Mouse (Mus musculus): ENCODE results near the gene Med24.
A peak's percentile ranks its signal among the peaks of the same experiment; 100 is the strongest.

Gene Med24

DNA sequence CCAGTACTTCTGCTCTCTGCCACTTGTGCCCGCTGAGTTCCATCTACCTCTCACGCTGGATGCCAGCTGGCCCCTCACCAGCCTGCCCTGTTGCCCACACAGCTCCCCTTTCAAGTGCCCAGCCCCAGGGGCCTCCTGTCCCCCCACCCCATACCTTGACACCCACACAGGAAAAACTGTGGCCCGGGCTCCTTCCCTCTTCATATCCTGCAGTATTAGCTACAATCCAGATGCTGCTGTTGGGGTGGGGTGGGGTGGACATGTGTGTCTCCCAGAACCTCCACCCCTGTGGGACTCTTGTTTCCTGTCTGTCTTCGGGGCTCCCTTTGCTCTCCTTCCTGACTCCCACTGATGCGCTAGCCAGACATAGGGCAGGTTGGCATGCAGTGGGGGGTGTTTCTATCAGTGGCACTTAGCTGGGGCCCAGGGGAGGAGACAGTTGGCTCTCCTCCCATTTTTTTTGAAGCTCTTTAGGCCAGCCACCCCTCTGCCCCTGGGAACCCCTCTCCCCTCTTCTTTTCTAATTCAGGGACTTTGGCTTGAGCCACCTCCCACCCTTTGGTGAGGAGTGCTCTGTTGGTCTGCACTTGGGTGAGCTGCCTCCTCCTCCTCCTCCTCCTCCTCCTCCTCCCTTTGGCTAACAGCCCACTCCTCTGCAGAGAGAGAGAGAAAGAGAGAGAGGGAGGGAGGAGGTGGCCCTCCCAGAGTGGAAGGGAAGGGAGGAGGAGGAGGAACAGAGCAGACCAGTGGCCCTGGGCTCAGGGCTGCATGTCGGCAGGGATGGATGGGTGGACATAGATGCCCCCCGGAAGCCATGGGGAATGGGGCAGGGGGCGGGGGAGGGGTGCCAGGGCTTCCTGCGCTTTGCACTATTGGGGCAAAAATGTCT is 36.4 kb upstream of the Med24 start:
- no peak for DNase-seq (ENCODE audit: extremely low spot score, low read depth, low spot score)

DNA sequence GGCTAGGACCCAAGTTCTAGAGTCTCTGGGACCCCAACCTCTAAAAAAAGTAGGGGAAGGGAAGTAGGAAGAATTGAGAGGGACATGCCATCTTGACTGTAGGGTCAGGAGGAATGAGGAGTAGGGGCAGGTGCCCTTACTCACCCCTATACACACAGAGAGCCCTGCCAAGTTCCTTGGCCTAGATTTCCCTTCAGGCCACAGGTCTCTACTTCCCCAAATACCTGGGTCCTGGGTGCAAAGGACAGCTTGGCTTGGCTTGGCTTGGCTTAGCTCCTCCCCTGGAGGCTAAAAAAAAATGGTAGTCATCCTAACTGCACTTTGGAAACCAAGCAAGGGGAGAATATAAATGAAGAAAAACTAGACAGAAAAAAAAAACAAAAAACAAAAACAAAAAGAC is 35.5 kb upstream of the Med24 start:
- no peak for DNase-seq (ENCODE audit: extremely low spot score, low read depth, low spot score)

DNA sequence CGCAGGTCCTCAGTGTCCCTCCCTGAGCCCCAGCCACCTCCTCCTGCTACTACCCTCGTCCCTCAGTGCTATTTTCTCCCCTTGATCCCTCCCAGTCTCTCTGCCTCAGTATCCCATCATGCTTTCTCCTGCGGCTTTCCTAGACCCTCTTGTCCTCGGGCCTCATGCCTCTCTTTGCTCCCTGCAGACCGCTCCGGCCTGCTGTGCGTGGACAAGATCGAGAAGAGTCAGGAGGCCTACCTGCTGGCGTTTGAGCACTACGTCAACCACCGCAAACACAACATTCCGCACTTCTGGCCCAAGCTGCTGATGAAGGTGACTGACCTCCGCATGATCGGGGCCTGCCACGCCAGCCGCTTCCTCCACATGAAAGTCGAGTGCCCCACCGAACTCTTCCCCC is 34.9 kb upstream of the Med24 start:
- DNase-seq (ENCODE audit: extremely low spot score, low read depth, low spot score), result no peak

DNA sequence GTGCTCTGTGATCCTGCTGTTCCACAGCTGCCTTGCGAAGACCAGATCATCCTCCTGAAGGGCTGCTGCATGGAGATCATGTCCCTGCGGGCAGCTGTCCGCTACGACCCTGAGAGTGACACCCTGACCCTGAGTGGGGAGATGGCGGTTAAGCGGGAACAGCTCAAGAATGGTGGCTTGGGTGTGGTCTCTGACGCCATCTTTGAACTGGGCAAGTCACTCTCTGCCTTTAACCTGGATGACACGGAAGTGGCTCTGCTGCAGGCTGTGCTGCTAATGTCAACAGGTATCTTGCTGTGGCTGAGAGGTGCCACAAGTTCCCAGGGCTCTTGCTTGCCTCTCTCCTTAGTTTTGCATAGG is 34.2 kb upstream of the Med24 start:
- DNase-seq (ENCODE audit: extremely low spot score, low read depth, low spot score), result no peak

- DNase-seq (ENCODE audit: extremely low spot score, low read depth, low spot score), result no peak
Measured at GRCm38 (mm10) chr11:98762756-98763501, 33.7 kb upstream of the Med24 start.

GRCm38 (mm10) chr11:98761939-98762338 is 32.7 kb upstream of the Med24 start:
- DNase-seq (ENCODE audit: extremely low spot score, low read depth, low spot score), result no peak

DNA sequence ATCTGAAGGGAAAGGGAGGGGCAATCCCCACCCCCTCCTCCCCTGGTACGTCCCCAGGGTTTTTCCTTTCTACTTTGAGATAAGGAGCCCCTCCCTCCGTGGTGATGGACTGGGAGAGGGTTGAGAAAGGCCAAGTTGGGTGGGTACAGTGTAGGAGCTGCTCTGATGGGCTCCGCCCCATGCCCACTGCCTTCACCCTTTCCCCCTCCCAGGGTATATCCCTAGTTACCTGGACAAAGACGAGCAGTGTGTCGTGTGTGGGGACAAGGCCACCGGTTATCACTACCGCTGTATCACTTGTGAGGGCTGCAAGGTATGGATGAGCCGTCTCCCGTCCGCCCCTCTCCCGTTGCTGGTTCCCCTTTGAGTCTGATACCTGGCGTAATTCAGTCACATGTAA is 27.5 kb upstream of the Med24 start:
- DNase-seq (ENCODE audit: extremely low spot score, low read depth, low spot score), result no peak

DNA sequence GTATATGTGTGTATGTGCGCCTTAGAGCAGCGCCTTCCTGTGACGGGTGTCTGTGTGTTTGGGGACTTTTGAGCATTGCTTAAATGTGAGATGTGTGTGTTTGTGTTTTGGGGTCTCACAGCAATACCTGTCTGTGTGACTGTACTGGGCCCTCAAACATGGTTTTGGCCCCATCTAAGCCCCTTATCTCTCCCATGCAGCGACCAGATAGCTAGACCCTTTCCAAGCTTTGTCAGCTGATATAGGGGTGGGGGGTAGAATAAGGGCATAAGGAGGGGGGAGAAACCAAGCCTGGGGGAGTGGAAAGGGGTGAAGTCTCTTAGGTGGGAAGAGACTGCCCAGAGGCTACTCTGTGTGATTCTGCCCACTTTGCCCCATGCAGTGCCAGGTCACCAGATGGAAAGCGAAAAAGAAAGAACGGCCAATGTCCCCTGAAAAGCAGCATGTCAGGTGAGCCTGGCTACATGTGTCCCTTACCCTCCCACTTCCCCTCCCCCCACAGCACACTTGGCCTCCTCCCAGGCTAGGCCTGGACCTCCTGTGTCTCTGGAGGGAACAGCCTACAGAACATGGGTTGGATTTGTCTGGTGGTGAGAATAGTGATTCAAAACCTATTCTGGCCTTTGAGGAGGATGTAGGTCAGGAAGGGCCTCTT is 26.6 kb upstream of the Med24 start:
- DNase-seq (ENCODE audit: extremely low spot score, low read depth, low spot score), result no peak

- peak; percentile 61 for DNase-seq (ENCODE audit: extremely low spot score, low read depth, low spot score)
Measured at GRCm38 (mm10) chr11:98754621-98755181, 25.5 kb upstream of the Med24 start.

DNA sequence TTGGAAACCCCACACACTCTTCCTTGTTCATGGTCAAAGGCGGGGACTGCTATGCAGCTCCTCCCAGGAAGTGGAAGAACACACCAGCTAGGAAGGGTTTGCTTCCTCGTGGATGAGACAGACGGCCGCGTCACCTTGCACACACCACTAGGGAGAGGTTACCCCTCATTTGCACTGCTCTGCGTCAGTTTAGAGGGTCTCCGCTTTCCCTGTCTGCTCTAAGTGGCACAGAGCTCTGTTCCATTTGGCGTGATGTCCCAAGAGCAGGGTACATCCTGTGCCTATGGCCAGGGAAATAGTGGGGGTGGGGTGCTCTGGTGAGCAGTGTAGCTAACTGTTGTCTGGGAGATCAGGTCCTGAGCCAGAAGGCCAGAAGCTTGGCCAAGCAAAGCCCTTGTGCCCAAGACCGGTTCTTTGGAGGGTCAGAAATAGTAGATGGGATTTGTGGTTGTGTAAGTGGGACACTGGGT is 25.0 kb upstream of the Med24 start:
- DNase-seq (ENCODE audit: extremely low spot score, low read depth, low spot score), result no peak

DNA sequence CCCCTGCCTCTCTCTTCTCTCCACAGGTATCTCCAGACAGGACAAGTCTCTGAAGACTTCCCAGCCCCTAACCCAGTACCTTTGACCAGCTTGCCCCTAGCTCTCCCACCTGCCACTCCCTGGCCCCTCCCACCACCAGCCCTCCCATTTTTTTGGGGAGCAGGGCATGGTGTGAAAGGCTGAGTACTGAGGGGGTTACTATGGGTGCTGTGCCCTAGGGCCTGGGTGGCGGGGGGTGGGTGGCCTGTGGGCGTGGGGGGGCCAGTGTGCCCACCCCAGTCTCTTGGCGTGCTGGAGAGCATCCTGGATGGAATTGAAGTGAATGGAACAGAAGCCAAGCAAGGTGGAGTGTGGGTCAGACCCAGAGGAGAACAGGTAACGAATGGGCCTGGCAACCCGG is 24.0 kb upstream of the Med24 start:
- DNase-seq (ENCODE audit: extremely low spot score, low read depth, low spot score), result no peak

- DNase-seq (ENCODE audit: extremely low spot score, low read depth, low spot score), result no peak
Measured at GRCm38 (mm10) chr11:98752562-98753140, 23.4 kb upstream of the Med24 start.

DNA sequence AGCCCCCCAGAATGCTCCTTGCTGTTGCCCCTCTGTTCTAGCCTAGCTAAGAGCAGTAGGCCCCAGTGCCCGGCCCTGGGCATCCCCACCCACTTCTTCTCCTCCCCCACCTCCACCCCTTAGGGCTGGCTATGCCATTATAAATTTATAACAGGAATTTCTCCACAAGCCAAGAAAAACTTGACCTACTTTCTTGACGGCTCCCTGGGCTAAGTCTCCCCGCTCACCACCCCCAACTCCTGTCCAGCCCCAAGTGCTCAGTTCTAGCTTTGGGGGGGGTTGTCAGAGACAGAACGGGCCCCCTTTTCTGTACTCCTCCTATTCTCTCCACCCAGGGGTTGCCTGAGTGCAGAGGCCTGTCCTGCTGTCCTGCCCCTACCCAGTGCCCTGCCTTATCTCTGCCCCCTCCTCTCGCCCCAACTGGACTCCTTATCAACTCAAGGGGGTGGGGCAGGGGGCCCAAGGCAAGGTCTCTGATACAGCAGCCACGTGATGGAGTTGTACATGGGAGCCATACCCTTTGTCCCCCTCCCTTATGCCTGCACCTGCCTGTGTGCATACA is 22.1 kb upstream of the Med24 start:
- DNase-seq (ENCODE audit: extremely low spot score, low read depth, low spot score), result no peak

- no peak for DNase-seq (ENCODE audit: extremely low spot score, low read depth, low spot score)
Measured at GRCm38 (mm10) chr11:98750351-98751201, 21.3 kb upstream of the Med24 start.

GRCm38 (mm10) chr11:98749716-98750115 is 20.5 kb upstream of the Med24 start:
- no peak for DNase-seq (ENCODE audit: extremely low spot score, low read depth, low spot score)

GRCm38 (mm10) chr11:98748506-98749416 is 19.5 kb upstream of the Med24 start:
- DNase-seq (ENCODE audit: extremely low spot score, low read depth, low spot score), result no peak

DNA sequence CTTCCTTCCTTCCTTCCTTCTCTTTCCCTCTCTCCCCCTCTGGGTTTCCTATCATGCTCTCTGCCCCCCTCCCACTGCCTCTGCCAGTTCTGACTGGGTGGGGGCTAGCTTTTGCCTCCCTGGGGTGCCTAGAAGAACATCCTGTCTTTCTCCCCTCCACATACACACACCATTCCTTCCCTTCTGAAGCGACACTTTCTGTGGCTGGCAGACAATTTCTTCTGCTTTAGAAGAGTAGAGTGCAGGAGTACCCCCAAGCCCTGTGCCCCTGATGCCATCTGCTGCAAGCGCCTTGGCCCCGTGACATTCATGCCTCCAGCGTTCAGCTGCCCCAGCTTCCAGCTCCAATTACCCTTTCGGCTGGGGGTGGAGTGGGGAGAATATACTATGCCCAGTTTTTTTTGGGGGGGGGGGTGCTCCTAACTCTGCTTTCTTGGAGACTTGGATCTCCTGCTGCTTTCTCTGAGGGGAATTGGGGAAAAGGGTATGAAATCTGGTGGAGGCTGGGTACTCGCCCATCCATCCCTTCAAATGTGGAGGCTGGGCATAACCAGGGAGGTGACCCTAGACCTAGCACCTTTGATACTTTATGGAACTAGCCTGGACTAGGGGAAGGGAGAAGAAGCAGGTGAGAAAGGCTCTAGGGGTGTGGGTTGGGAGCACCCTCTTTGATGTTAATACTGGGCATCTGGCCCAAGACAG is 18.7 kb upstream of the Med24 start:
- DNase-seq (ENCODE audit: extremely low spot score, low read depth, low spot score), result no peak

Data from hindlimb bud, embryonic 11.5 days (tissue).